28 mouse cellular contexts compared by ENCODE assay signal in genomic region chr9:21180402-21180801, GRCm38 (mm10). TPM values are rescaled to one million over a fixed set of nuclear protein-coding genes. Genes with fewer than 3 reads are reported as not detected.
DNase-seq lines count a peak whose midpoint lies in the region; ATAC-seq and TF ChIP-seq lines count a peak whose summit lies in the region.
"Had no signal": no experiment of that assay in that cellular context is flagged by ENCODE, and none has a peak within 500 bp of the region (broad histone marks: within the 10 kb centered on the region; RNA-seq: fewer than 3 reads in every experiment).

No protein-coding gene starts in this region.

- no peaks in the 10 kb centered on the region for H3K36me3 ChIP-seq in embryonic facial prominence, embryonic 13.5 days
- no peaks in the 10 kb centered on the region for H3K36me3 ChIP-seq in embryonic facial prominence, embryonic 10.5 days (replicated peaks)
- no peaks in the 10 kb centered on the region for H3K36me3 ChIP-seq in limb, embryonic 13.5 days
- H3K36me3 ChIP-seq in limb, embryonic 10.5 days, result no peaks in the 10 kb centered on the region
- H3K36me3 ChIP-seq in MEL (ENCODE audit: control insufficient read depth in 1 of 2, insufficient read depth in 2 of 2, low read length in 2 of 2), result peaks cover 3 to 28% of the 10 kb centered on the region in 2 experiments; a peak in 3 of 4 replicates
- H3K36me3 ChIP-seq in limb, embryonic 15.5 days, result no peaks in the 10 kb centered on the region
- H3K36me3 ChIP-seq: embryonic facial prominence, embryonic 12.5 days; hindbrain, embryonic 10.5 days; hindbrain, embryonic 15.5 days; kidney, embryonic 15.5 days; midbrain, embryonic 12.5 days had no signal

- H3K27me3 ChIP-seq in embryonic facial prominence, embryonic 13.5 days, result peaks cover 42% of the 10 kb centered on the region
- peaks cover 40% of the 10 kb centered on the region for H3K27me3 ChIP-seq in embryonic facial prominence, embryonic 10.5 days (replicated peaks; ENCODE audit: low read depth, poor library complexity, severe bottlenecking)
- H3K27me3 ChIP-seq in limb, embryonic 13.5 days, result peaks cover 32% of the 10 kb centered on the region
- H3K27me3 ChIP-seq in limb, embryonic 10.5 days (ENCODE audit: low read depth, poor library complexity, severe bottlenecking), result peaks cover 41% of the 10 kb centered on the region
- H3K27me3 ChIP-seq in MEL (ENCODE audit: control insufficient read depth in 1 of 2, insufficient read depth in 2 of 2, low read length in 2 of 2), result no peaks in the 10 kb centered on the region
- peaks cover 31% of the 10 kb centered on the region for H3K27me3 ChIP-seq in limb, embryonic 15.5 days
- H3K27me3 ChIP-seq: kidney, embryonic 15.5 days; megakaryocyte, embryonic 14.5 days had no signal

- no peak overlapping the region; the same call in 1 of the 2 replicates for H3K27ac ChIP-seq in embryonic facial prominence, embryonic 13.5 days
- H3K27ac ChIP-seq in embryonic facial prominence, embryonic 10.5 days (replicated peaks), result no peak overlapping the region
- no peak overlapping the region for H3K27ac ChIP-seq in limb, embryonic 13.5 days
- no peak overlapping the region; the same call in 1 of the 2 replicates for H3K27ac ChIP-seq in limb, embryonic 10.5 days
- H3K27ac ChIP-seq in MEL (ENCODE audit: control insufficient read depth, low read depth, low read length), result no peak overlapping the region; the same call in 1 of the 2 replicates
- peak overlapping the region; percentile 27; the same call in 1 of the 2 replicates for H3K27ac ChIP-seq in limb, embryonic 15.5 days
- H3K27ac ChIP-seq: embryonic facial prominence, embryonic 12.5 days; forebrain, embryonic 13.5 days; hindbrain, embryonic 10.5 days; hindbrain, embryonic 15.5 days; layer of hippocampus, adult 2 months; midbrain, embryonic 12.5 days had no signal

- no peak for TF ChIP-seq RAD21 in MEL (IDR thresholded peaks at IDR 0.05; ENCODE audit: low read depth, low read length)

- no peak for DNase-seq in embryonic facial prominence, embryonic 10.5 days (ENCODE audit: low spot score)
- no peak for DNase-seq in limb, embryonic 10.5 days (ENCODE audit: low spot score)
- DNase-seq in MEL (ENCODE audit: low read depth, low spot score), result peak; percentile 52
- no peak for DNase-seq in right cerebral cortex, postnatal 4 days
- DNase-seq: adrenal gland, postnatal 10 days; cerebellum, adult 11 months; cerebellum, adult 9-10 months; cerebellum, postnatal 36 days; gastrocnemius, postnatal 14 days; heart, adult 11 months; kidney, adult 11 months; kidney, postnatal 36 days; lung, postnatal 4 days; thymus, postnatal 14 days had no signal

- peaks cover 9% of the 10 kb centered on the region for H3K79me2 ChIP-seq in MEL (ENCODE audit: control insufficient read depth, insufficient read depth, low read length, poor library complexity)

- TF ChIP-seq POLR2A in MEL (IDR thresholded peaks at IDR 0.05; ENCODE audit: control insufficient read depth in 1 of 2, insufficient read depth in 1 of 2, low read depth in 1 of 2, low read length in 2 of 2, poor library complexity in 1 of 2), result no peak

- peaks cover 34% of the 10 kb centered on the region for H3K4me1 ChIP-seq in embryonic facial prominence, embryonic 13.5 days
- peaks cover 32% of the 10 kb centered on the region for H3K4me1 ChIP-seq in embryonic facial prominence, embryonic 10.5 days
- H3K4me1 ChIP-seq in limb, embryonic 13.5 days, result peaks cover 22% of the 10 kb centered on the region
- H3K4me1 ChIP-seq in limb, embryonic 10.5 days, result peaks cover 34% of the 10 kb centered on the region
- peaks cover 26 to 38% of the 10 kb centered on the region in 2 experiments for H3K4me1 ChIP-seq in MEL (ENCODE audit: control insufficient read depth in 1 of 2, insufficient read depth in 2 of 2, low read length in 2 of 2)
- peaks cover 28% of the 10 kb centered on the region for H3K4me1 ChIP-seq in limb, embryonic 15.5 days

- 0 out of 4 replicates have a peak, but pooled peaks of 1 of the 2 experiments have one; percentile 5 for TF ChIP-seq EP300 in MEL (IDR thresholded peaks at IDR 0.05; ENCODE audit: low read depth in 1 of 2, low read length in 2 of 2)

- H3K9ac ChIP-seq in embryonic facial prominence, embryonic 13.5 days, result peak overlapping the region; percentile 22; the same call in 1 of the 2 replicates
- H3K9ac ChIP-seq in limb, embryonic 13.5 days, result 0 out of 2 replicates have a peak overlapping the region, but pooled peaks have one; percentile 8
- H3K9ac ChIP-seq in MEL (ENCODE audit: control insufficient read depth, low read depth, low read length, poor library complexity, severe bottlenecking), result no peak overlapping the region
- H3K9ac ChIP-seq in limb, embryonic 15.5 days, result no peak overlapping the region
- H3K9ac ChIP-seq: embryonic facial prominence, embryonic 12.5 days; forebrain, embryonic 13.5 days; hindbrain, embryonic 15.5 days; midbrain, embryonic 12.5 days had no signal

- no peak for ATAC-seq in embryonic facial prominence, embryonic 13.5 days (ENCODE audit: insufficient number of reproducible peaks, insufficient read depth, low FRiP score, low TSS enrichment, low read depth)
- ATAC-seq in limb, embryonic 13.5 days (ENCODE audit: low FRiP score, low read depth), result no peak
- no peak for ATAC-seq in limb, embryonic 15.5 days (ENCODE audit: insufficient number of reproducible peaks, low FRiP score, low TSS enrichment, low read depth)
- ATAC-seq in erythroblast, adult 5-6 weeks (replicated peaks; ENCODE audit: low FRiP score, poor library complexity, severe bottlenecking), result no peak
- ATAC-seq: forebrain, embryonic 13.5 days; inflammation-experienced regulatory T-cells, adult 6 months had no signal

- H3K4me3 ChIP-seq in embryonic facial prominence, embryonic 13.5 days, result no peak overlapping the region
- no peak overlapping the region for H3K4me3 ChIP-seq in embryonic facial prominence, embryonic 10.5 days
- H3K4me3 ChIP-seq in limb, embryonic 13.5 days, result no peak overlapping the region
- no peak overlapping the region for H3K4me3 ChIP-seq in limb, embryonic 10.5 days
- no peak overlapping the region for H3K4me3 ChIP-seq in MEL (ENCODE audit: control insufficient read depth in 1 of 2, insufficient read depth in 1 of 2, low read depth in 2 of 2, low read length in 2 of 2)
- H3K4me3 ChIP-seq in limb, embryonic 15.5 days, result no peak overlapping the region
- H3K4me3 ChIP-seq: embryonic facial prominence, embryonic 12.5 days; forebrain, embryonic 13.5 days; hindbrain, embryonic 15.5 days; layer of hippocampus, adult 2 months; midbrain, embryonic 12.5 days had no signal

- 43% methylated on average over 4 of the region's 4 CpGs for WGBS in embryonic facial prominence, embryonic 13.5 days
- WGBS in embryonic facial prominence, embryonic 10.5 days, result 68% methylated on average over 4 of the region's 4 CpGs
- 48% methylated on average over 4 of the region's 4 CpGs for WGBS in limb, embryonic 13.5 days
- 68% methylated on average over 4 of the region's 4 CpGs for WGBS in limb, embryonic 10.5 days
- 38% methylated on average over 4 of the region's 4 CpGs for WGBS in limb, embryonic 15.5 days

- TF ChIP-seq CTCF in MEL (IDR thresholded peaks at IDR 0.05 in 2 of 3, conservative IDR thresholded peaks at IDR 0.05 in 1 of 3; ENCODE audit: control insufficient read depth in 1 of 3, insufficient read depth in 1 of 3, low read depth in 2 of 3, low read length in 3 of 3, poor library complexity in 1 of 3, severe bottlenecking in 1 of 3), result no peak

- no peak overlapping the region for H3K4me2 ChIP-seq in embryonic facial prominence, embryonic 13.5 days
- H3K4me2 ChIP-seq in limb, embryonic 13.5 days (replicated peaks), result no peak overlapping the region
- H3K4me2 ChIP-seq in limb, embryonic 15.5 days, result no peak overlapping the region
- H3K4me2 ChIP-seq: embryonic facial prominence, embryonic 12.5 days; forebrain, embryonic 13.5 days; heart, embryonic 11.5 days; hindbrain, embryonic 15.5 days; midbrain, embryonic 12.5 days had no signal

- H3K9me3 ChIP-seq in embryonic facial prominence, embryonic 13.5 days, result no peaks in the 10 kb centered on the region
- H3K9me3 ChIP-seq in embryonic facial prominence, embryonic 10.5 days, result no peaks in the 10 kb centered on the region
- no peaks in the 10 kb centered on the region for H3K9me3 ChIP-seq in limb, embryonic 13.5 days
- H3K9me3 ChIP-seq in limb, embryonic 10.5 days (replicated peaks), result no peaks in the 10 kb centered on the region
- no peaks in the 10 kb centered on the region for H3K9me3 ChIP-seq in MEL (replicated peaks; ENCODE audit: insufficient read depth, low read length)
- no peaks in the 10 kb centered on the region for H3K9me3 ChIP-seq in limb, embryonic 15.5 days
- H3K9me3 ChIP-seq: embryonic facial prominence, embryonic 12.5 days; forebrain, embryonic 13.5 days; hindbrain, embryonic 10.5 days; hindbrain, embryonic 15.5 days; kidney, embryonic 15.5 days; megakaryocyte, embryonic 14.5 days; midbrain, embryonic 12.5 days had no signal

RNA-seq across cellular contexts. Expression of gene Pde4a, which starts 14.9 kb away (rescaled TPM):
- 4.9 and 6.1 TPM in 2 replicates for polyA plus RNA-seq in embryonic facial prominence, embryonic 13.5 days (2015; fragmentation: Nextera tagmentation; extraction: Ambion mirVana)
- 4.9 and 5.3 TPM in 2 replicates for polyA plus RNA-seq in embryonic facial prominence, embryonic 10.5 days (2016; fragmentation: Nextera tagmentation; extraction: Ambion mirVana)
- polyA plus RNA-seq in limb, embryonic 13.5 days (2015; fragmentation: Nextera tagmentation; extraction: Ambion mirVana), result 5.4 and 6.1 TPM in 2 replicates
- polyA plus RNA-seq in limb, embryonic 10.5 days (2016; fragmentation: Nextera tagmentation; extraction: Ambion mirVana), result 3.6 and 4.5 TPM in 2 replicates
- total RNA-seq in MEL (2012; rRNA removed), result 13.8 and 16.6 TPM in 2 replicates
- polyA plus RNA-seq in MEL (2012; ENCODE audit: insufficient read depth in 1 of 2, insufficient read length in 2 of 2, low read depth in 1 of 2, low replicate concordance in 2 of 2, missing spikeins in 1 of 2), result 10 to 100 TPM; 45.6 to 53.9 TPM
- polyA plus RNA-seq in limb, embryonic 15.5 days (2015; fragmentation: Nextera tagmentation; extraction: Ambion mirVana), result 6.1 and 6.4 TPM in 2 replicates
- total RNA-seq in erythroblast, adult 5-6 weeks (2015; ENCODE audit: low replicate concordance), result 2.5 and 2.7 TPM in 2 replicates
- total RNA-seq in erythroblast, adult 5-6 weeks (2017; ENCODE audit: low replicate concordance), result 0.77 and 1.1 TPM in 2 replicates

RNA-seq across cellular contexts. Expression of gene Cdc37, which starts 30.6 kb away (rescaled TPM):
- 328 and 359 TPM in 2 replicates for polyA plus RNA-seq in embryonic facial prominence, embryonic 13.5 days (2015; fragmentation: Nextera tagmentation; extraction: Ambion mirVana)
- polyA plus RNA-seq in embryonic facial prominence, embryonic 10.5 days (2016; fragmentation: Nextera tagmentation; extraction: Ambion mirVana), result 418 and 430 TPM in 2 replicates
- 320 and 346 TPM in 2 replicates for polyA plus RNA-seq in limb, embryonic 13.5 days (2015; fragmentation: Nextera tagmentation; extraction: Ambion mirVana)
- 434 and 487 TPM in 2 replicates for polyA plus RNA-seq in limb, embryonic 10.5 days (2016; fragmentation: Nextera tagmentation; extraction: Ambion mirVana)
- total RNA-seq in MEL (2012; rRNA removed), result 751 and 779 TPM in 2 replicates
- polyA plus RNA-seq in MEL (2012; ENCODE audit: insufficient read depth in 1 of 2, insufficient read length in 2 of 2, low read depth in 1 of 2, low replicate concordance in 2 of 2, missing spikeins in 1 of 2), result 1,000 to 10,000 TPM in 1 of 2 experiments, 100 to 1,000 TPM in 1; 914 to 1,631 TPM
- 298 and 326 TPM in 2 replicates for polyA plus RNA-seq in limb, embryonic 15.5 days (2015; fragmentation: Nextera tagmentation; extraction: Ambion mirVana)
- 21.9 and 29.8 TPM in 2 replicates for total RNA-seq in erythroblast, adult 5-6 weeks (2015; ENCODE audit: low replicate concordance)
- 35.5 and 75.3 TPM in 2 replicates for total RNA-seq in erythroblast, adult 5-6 weeks (2017; ENCODE audit: low replicate concordance)

RNA-seq across cellular contexts. Expression of gene Tyk2, which starts 49.4 kb away (rescaled TPM):
- 14.1 and 14.4 TPM in 2 replicates for polyA plus RNA-seq in embryonic facial prominence, embryonic 13.5 days (2015; fragmentation: Nextera tagmentation; extraction: Ambion mirVana)
- polyA plus RNA-seq in embryonic facial prominence, embryonic 10.5 days (2016; fragmentation: Nextera tagmentation; extraction: Ambion mirVana), result 14.8 and 16.1 TPM in 2 replicates
- polyA plus RNA-seq in limb, embryonic 13.5 days (2015; fragmentation: Nextera tagmentation; extraction: Ambion mirVana), result 13.7 and 16.5 TPM in 2 replicates
- polyA plus RNA-seq in limb, embryonic 10.5 days (2016; fragmentation: Nextera tagmentation; extraction: Ambion mirVana), result 11.5 and 15.3 TPM in 2 replicates
- 43.8 and 45.6 TPM in 2 replicates for total RNA-seq in MEL (2012; rRNA removed)
- polyA plus RNA-seq in MEL (2012; ENCODE audit: insufficient read depth in 1 of 2, insufficient read length in 2 of 2, low read depth in 1 of 2, low replicate concordance in 2 of 2, missing spikeins in 1 of 2), result 10 to 100 TPM in 1 of 2 experiments, not detected in 1; 63.3 TPM
- 13.1 and 13.2 TPM in 2 replicates for polyA plus RNA-seq in limb, embryonic 15.5 days (2015; fragmentation: Nextera tagmentation; extraction: Ambion mirVana)
- 2.7 and 4.2 TPM in 2 replicates for total RNA-seq in erythroblast, adult 5-6 weeks (2015; ENCODE audit: low replicate concordance)
- 3.3 and 5.3 TPM in 2 replicates for total RNA-seq in erythroblast, adult 5-6 weeks (2017; ENCODE audit: low replicate concordance)

RNA-seq across cellular contexts. Expression of gene Keap1, which starts 58.8 kb away (rescaled TPM):
- 65.2 and 70.7 TPM in 2 replicates for polyA plus RNA-seq in embryonic facial prominence, embryonic 13.5 days (2015; fragmentation: Nextera tagmentation; extraction: Ambion mirVana)
- 47.8 and 49.6 TPM in 2 replicates for polyA plus RNA-seq in embryonic facial prominence, embryonic 10.5 days (2016; fragmentation: Nextera tagmentation; extraction: Ambion mirVana)
- polyA plus RNA-seq in limb, embryonic 13.5 days (2015; fragmentation: Nextera tagmentation; extraction: Ambion mirVana), result 79.7 and 82.5 TPM in 2 replicates
- polyA plus RNA-seq in limb, embryonic 10.5 days (2016; fragmentation: Nextera tagmentation; extraction: Ambion mirVana), result 50.4 and 61.7 TPM in 2 replicates
- 168 and 174 TPM in 2 replicates for total RNA-seq in MEL (2012; rRNA removed)
- 100 to 1,000 TPM in 1 of 2 experiments, 10 to 100 TPM in 1; 67.5 to 171 TPM for polyA plus RNA-seq in MEL (2012; ENCODE audit: insufficient read depth in 1 of 2, insufficient read length in 2 of 2, low read depth in 1 of 2, low replicate concordance in 2 of 2, missing spikeins in 1 of 2)
- polyA plus RNA-seq in limb, embryonic 15.5 days (2015; fragmentation: Nextera tagmentation; extraction: Ambion mirVana), result 77.7 and 78.6 TPM in 2 replicates
- 4.6 and 6.9 TPM in 2 replicates for total RNA-seq in erythroblast, adult 5-6 weeks (2015; ENCODE audit: low replicate concordance)
- total RNA-seq in erythroblast, adult 5-6 weeks (2017; ENCODE audit: low replicate concordance), result 6.8 and 8.9 TPM in 2 replicates

Comparison
In these comparisons a context has a peak if more than half of its experiments do, and no peak if none do; other contexts are left out.
1. H3K9ac ChIP-seq: peak in embryonic facial prominence, embryonic 13.5 days (single experiment) and limb, embryonic 13.5 days (single experiment); none in MEL (single experiment) and limb, embryonic 15.5 days (single experiment).